Mouse (Mus musculus) lung, postnatal 0 days (tissue): ENCODE measurements at regions not wholly inside any gene's neighbourhood (a gene's known extent, or its start where the extent isn't known, plus 50 kb on each side); places are given as distances from the start of the nearest gene placed in this dataset.

ENCODE experiments used
- CTCF ChIP-seq: IDR thresholded peaks from 2 replicates; pipeline ENCODE4 v1.5.1; 2016; ENCODE audit warnings: antibody characterized with exemption, mild to moderate bottlenecking
- EP300 ChIP-seq: IDR thresholded peaks from 2 replicates; pipeline ENCODE4 v1.6.1; 2016; ENCODE audit warnings: antibody characterized with exemption, mild to moderate bottlenecking, control low read depth

GRCm38 (mm10) chr15:36338766-36339165 lies 668.8 kb downstream of the Zfp706 start:
- TF ChIP-seq CTCF (no peak), EP300 (no peak)
